In genomic region chr4:86690194-86690593, GRCm38 (mm10) we compare ENCODE assay signal across 8 mouse cellular contexts. TPM values are rescaled to one million over a fixed set of nuclear protein-coding genes. Genes with fewer than 3 reads are reported as not detected.
DNase-seq lines count a peak whose midpoint lies in the region; ATAC-seq and TF ChIP-seq lines count a peak whose summit lies in the region.

No protein-coding gene starts in this region.

- no peak overlapping the region for H3K27ac ChIP-seq in kidney, postnatal 0 days

- no peaks in the 10 kb centered on the region for H3K27me3 ChIP-seq in kidney, postnatal 0 days (ENCODE audit: insufficient read depth, low read length)

- peak; percentile 25 for DNase-seq in CD4-positive helper T cell, adult 2 months (ENCODE audit: low read depth, low spot score)
- DNase-seq in adrenal gland, postnatal 10 days: peak; percentile 73
- DNase-seq in kidney, postnatal 0 days (ENCODE audit: low spot score): peak; percentile 49
- peak; percentile 73 to 77 for DNase-seq in lung, postnatal 4 days
- no peak for DNase-seq in cerebellum, adult 9-11 months
- DNase-seq in gastrocnemius, postnatal 4 days (ENCODE audit: low spot score in 2 of 2): no peak
- DNase-seq in left cerebral cortex, postnatal 4 days: no peak

- no peaks in the 10 kb centered on the region for H3K9me3 ChIP-seq in kidney, postnatal 0 days (replicated peaks; ENCODE audit: low read length)

- H3K9ac ChIP-seq in kidney, postnatal 0 days (ENCODE audit: low read depth, low read length): no peak overlapping the region

- no peak overlapping the region for H3K4me2 ChIP-seq in kidney, postnatal 0 days (ENCODE audit: low read length)

- no peak overlapping the region for H3K4me3 ChIP-seq in kidney, postnatal 0 days (replicated peaks; ENCODE audit: low read depth, low read length)

- H3K4me1 ChIP-seq in kidney, postnatal 0 days (replicated peaks; ENCODE audit: insufficient read depth, low read length): no peaks in the 10 kb centered on the region

- peak; percentile 59 for ATAC-seq in kidney, postnatal 0 days (replicated peaks; ENCODE audit: low FRiP score, low read depth)
- no peak for ATAC-seq in erythroid progenitor cell, adult 5-6 weeks (replicated peaks; ENCODE audit: low FRiP score, poor library complexity, severe bottlenecking)

- intact Hi-C loops in left cerebral cortex, postnatal 4 days (cut with DNase I): loop anchor here (10.0 kb wide), 1 partner anchor 115 kb away; the partner anchor contains the start of gene Rraga

- TF ChIP-seq CTCF in kidney, postnatal 0 days (IDR thresholded peaks at IDR 0.05; ENCODE audit: low read depth): no peak

- WGBS in kidney, postnatal 0 days: 44% methylated on average over 7 of the region's 7 CpGs

- no peaks in the 10 kb centered on the region for H3K36me3 ChIP-seq in kidney, postnatal 0 days (ENCODE audit: insufficient read depth, low read length)

RNA-seq across cellular contexts. Expression of gene Plin2, which starts 20.3 kb away (rescaled TPM):
- 100 to 1,000 TPM; 298 to 336 TPM for total RNA-seq in adrenal gland, postnatal 10 days (2021)
- 64.5 and 68.9 TPM in 2 replicates for polyA plus RNA-seq in kidney, postnatal 0 days (2015; fragmentation: Nextera tagmentation; extraction: Ambion mirVana)
- 16.3 and 24.1 TPM in 2 replicates for total RNA-seq in erythroid progenitor cell, adult 5-6 weeks (2015; ENCODE audit: low replicate concordance)
- total RNA-seq in erythroid progenitor cell, adult 5-6 weeks (2017; ENCODE audit: low replicate concordance): 18.5 and 30.5 TPM in 2 replicates
- total RNA-seq in gastrocnemius, postnatal 4 days (2021): 100 to 1,000 TPM in 1 of 2 experiments, 10 to 100 TPM in 1; 95.5 to 103 TPM
- 10 to 100 TPM; 32.0 to 46.7 TPM for total RNA-seq in left cerebral cortex, postnatal 4 days (2021)

RNA-seq across cellular contexts. Expression of gene Dennd4c, which starts 58.2 kb away (rescaled TPM):
- total RNA-seq in adrenal gland, postnatal 10 days (2021): 10 to 100 TPM; 32.7 to 39.9 TPM
- 3.9 and 4.0 TPM in 2 replicates for polyA plus RNA-seq in kidney, postnatal 0 days (2015; fragmentation: Nextera tagmentation; extraction: Ambion mirVana)
- 9.2 and 12.3 TPM in 2 replicates for total RNA-seq in erythroid progenitor cell, adult 5-6 weeks (2015; ENCODE audit: low replicate concordance)
- 10.5 and 11.8 TPM in 2 replicates for total RNA-seq in erythroid progenitor cell, adult 5-6 weeks (2017; ENCODE audit: low replicate concordance)
- 10 to 100 TPM; 23.6 to 26.0 TPM for total RNA-seq in gastrocnemius, postnatal 4 days (2021)
- 10 to 100 TPM; 10.1 to 11.9 TPM for total RNA-seq in left cerebral cortex, postnatal 4 days (2021)

Comparison
In these comparisons a context has a peak if more than half of its experiments do, and no peak if none do; other contexts are left out.
1. DNase-seq: peak in CD4-positive helper T cell, adult 2 months (single experiment), adrenal gland, postnatal 10 days (single experiment), kidney, postnatal 0 days (single experiment) and lung, postnatal 4 days (2 of 2); none in cerebellum, adult 9-11 months (single experiment), gastrocnemius, postnatal 4 days (0 of 2) and left cerebral cortex, postnatal 4 days (single experiment).